Mouse (Mus musculus): ENCODE data around the gene Man2a2. TPM values are rescaled to one million over a fixed set of nuclear protein-coding genes. Genes with fewer than 3 reads are reported as not detected.

Man2a2 gene
- 17.2 and 21.7 TPM in 2 replicates for polyA plus RNA-seq (2015; fragmentation: Nextera tagmentation; extraction: Ambion mirVana)

DNA sequence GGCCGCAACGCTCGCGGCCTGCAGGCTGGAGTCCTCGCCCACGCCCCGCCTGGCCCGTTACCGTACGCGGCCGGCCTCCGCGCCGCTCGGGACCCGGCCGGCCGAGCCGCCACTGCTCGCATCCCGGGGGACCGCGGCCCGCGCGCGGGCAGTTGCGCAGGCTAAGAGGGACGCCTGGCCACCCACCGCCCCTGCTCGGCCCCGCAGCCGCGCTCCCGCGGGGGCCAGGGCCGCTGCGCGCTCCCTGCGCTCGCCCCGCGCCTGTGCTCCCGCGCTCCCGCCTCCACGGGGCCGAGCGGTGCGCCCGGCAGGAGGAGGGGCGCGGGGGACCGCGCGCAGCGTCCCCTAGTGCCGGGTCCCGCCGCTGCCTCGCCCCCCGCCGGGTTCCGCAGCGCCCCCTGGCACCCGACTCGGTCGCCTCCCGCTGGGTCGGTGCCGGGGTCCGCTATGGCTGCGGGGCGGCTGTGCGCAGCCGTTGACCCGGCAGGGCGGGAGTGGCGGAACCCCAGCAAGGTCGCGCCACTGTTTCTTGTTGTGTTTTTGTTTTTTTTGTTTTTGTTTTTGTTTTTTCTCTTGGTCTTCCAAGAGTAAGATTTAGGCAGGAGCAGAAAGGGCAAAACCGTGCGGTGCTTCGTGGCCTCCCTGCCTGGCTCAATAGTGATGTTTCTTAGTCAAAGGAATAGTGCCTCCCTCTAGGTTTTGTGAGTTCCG is at the start of gene Man2a2:
Gene Man2a2 (minus strand): TSS at position 335 of the 711 bp plus-strand sequence.

DNA sequence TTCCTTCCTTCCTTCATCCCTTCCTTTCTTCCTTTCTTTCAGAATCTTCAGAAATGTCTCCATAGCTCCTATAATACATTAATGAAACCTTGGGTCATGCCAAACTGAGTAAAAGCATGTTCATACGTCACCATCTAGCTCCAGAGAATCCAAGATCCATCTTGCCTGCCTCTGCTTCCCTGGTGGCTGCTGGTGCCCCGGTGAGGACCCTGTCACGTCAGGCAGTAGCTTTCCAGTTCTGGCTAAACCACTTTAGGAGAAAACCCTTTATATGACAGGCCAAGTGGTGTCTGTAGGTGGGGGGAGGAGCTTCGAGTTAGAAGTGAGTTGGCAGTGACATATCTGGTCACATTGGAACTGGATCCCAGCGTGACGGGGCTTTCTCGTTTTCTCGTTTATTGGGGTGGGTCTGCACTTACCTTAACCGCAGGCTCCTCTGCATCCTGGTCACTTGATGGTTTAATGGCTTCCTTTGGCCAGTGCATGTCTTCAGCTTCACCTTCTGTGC is 34.1 kb upstream of the Man2a2 start, which contains the start of gene Furin:
Gene Furin (minus strand): TSS at position 249 of the 508 bp plus-strand sequence.

DNA sequence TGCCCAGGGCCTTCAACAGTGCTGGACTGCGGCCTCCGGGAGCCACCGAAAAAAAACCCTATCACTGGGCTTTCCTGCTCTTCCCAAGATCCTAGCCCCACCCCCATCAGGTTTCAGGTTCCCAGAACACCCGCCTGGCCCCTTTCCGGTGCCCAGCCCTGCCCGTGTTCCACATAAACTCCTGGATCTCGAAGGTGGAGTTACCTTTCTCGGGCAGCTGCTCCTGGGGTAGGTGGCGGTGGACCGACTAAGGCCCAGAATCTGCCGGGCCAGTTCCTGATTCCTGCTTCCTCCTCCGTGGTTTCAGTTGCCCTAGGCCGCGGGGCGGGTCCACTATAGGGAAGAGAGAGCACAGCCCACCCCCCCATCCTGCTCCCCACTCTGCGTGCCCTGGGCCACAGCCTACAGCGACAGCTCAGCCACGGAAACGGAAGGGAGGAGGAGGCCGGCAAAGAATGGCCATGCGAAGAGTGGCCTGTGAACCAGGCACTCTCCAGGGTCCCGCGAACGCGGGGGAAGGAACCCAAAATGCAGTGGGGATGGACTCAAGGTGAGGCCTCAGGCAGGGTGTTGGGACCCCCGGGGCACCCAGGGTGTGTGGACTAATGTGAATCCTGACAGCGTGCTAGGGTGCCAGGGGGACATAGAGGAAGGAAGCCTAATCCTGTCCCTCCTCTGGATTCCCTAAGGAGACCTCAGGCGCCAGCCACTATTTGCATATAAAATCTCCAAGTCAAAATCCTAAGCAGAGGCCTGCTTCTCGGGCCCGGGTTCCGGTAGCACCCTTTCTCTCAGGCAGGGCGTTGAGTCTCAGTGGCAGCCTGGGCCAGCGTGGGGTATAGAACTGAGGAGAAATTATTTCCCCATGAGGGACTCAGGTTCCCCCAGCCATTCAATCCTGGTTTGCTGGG is 16.7 kb upstream of the Man2a2 start, which contains the start of gene Fes:
Gene Fes (minus strand): TSS at position 314 of the 911 bp plus-strand sequence.

DNA sequence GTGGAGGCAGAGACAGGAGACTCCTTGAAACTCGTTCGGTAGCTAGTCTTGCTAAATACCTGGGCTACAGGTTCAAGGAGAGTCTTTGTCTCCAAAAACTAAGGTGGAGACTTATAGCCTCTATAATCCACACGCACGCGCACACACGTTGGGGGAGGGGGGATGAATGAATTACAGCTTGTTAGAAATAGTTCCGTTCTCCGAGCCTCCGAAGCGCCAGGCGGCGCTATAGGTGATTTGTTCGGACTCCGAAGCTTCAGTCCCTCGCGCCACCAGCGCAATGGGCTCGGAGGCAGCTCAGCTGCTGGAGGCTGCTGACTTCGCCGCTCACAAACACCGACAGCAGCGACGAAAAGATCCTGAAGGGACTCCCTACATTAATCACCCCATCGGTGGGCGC is 28.3 kb downstream of the Man2a2 start, which contains the start of gene Hddc3:
Gene Hddc3 (plus strand): TSS at position 247 of the 400 bp plus-strand sequence.

DNA sequence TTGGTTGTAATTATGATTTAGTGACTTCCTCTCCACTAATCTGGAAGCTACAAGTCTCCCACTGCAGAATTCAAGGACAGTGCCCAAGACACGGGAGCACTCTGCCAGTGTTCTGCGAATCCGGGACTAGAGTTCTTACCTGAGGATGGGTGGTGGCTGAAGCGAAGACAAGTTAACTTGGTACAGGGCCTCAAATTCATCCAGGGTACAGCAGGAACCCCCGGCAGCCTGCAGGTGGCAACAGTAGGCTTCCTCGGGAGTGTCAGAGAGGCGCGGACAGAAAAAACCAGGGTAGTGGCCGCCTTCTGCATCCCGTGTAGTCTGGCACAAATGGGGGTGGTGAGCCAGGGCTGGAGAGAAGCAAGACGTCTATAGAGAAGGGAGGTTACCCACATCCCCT is 30.4 kb downstream of the Man2a2 start, which contains the start of gene Unc45a:
Gene Unc45a (minus strand): TSS at position 213 of the 400 bp plus-strand sequence.

DNA sequence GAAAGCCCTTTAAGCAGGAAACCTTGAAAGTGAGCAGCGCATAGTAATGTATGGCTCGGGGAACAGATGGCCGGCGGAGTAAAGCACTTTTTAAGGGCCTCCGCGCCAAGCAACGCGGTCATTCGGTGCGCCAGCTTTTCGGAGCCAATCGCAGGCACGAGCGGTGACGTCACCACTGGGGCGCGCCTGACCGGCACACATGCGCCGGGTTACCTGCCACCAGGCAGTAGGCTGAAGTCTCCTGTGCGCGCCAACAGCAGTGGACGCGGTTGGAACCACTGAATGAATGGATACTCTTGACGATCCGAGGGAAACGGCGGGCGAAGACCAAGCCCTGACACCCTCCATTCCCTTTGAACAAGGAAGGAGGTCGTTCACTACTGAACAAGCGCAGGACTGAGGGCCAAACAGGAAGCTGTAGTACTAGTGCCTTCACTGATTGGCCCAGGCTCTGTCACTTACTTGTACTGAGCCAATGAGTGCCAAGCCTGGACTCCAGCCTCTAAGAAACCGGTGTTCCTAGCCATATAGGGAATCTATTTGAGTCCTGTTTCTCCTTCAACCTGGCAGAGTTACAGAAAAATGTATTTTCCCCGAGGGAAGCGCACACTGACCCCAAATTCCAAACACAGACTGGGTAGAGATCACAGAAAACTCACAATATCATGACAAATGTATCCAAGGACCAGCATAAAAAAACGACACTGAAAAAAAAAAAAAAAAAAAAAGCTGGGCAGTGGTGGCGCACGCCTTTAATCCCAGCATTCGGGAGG is 46.9 kb downstream of the Man2a2 start, which contains the start of gene Rccd1:
Gene Rccd1 (minus strand): TSS at position 412 of the 773 bp plus-strand sequence.

Other genes with a start within 250 kb of the Man2a2 start
- gene Sema4b, start 184.5 kb downstream of the Man2a2 start, polyA plus RNA-seq (2015; fragmentation: Nextera tagmentation; extraction: Ambion mirVana), result 27.4 and 30.5 TPM in 2 replicates
- gene Cib1, start 138.6 kb downstream of the Man2a2 start, polyA plus RNA-seq (2015; fragmentation: Nextera tagmentation; extraction: Ambion mirVana), result 52.4 and 60.6 TPM in 2 replicates
- 3.7 and 3.8 TPM in 2 replicates for gene Gdpgp1, start 138.5 kb downstream of the Man2a2 start, polyA plus RNA-seq (2015; fragmentation: Nextera tagmentation; extraction: Ambion mirVana)
- 3.4 and 4.0 TPM in 2 replicates for gene Ttll13, start 125.0 kb downstream of the Man2a2 start, polyA plus RNA-seq (2015; fragmentation: Nextera tagmentation; extraction: Ambion mirVana)
- gene Ngrn, start 110.2 kb downstream of the Man2a2 start, polyA plus RNA-seq (2015; fragmentation: Nextera tagmentation; extraction: Ambion mirVana), result 68.1 and 72.3 TPM in 2 replicates
- gene Vps33b, start 101.7 kb downstream of the Man2a2 start, polyA plus RNA-seq (2015; fragmentation: Nextera tagmentation; extraction: Ambion mirVana), result 13.5 and 17.8 TPM in 2 replicates
- 21.9 and 23.5 TPM in 2 replicates for gene Prc1, start 76.9 kb downstream of the Man2a2 start, polyA plus RNA-seq (2015; fragmentation: Nextera tagmentation; extraction: Ambion mirVana)
- 8.0 and 12.1 TPM in 2 replicates for gene Rccd1, start 46.9 kb downstream of the Man2a2 start, polyA plus RNA-seq (2015; fragmentation: Nextera tagmentation; extraction: Ambion mirVana)
- 41.4 and 45.2 TPM in 2 replicates for gene Unc45a, start 30.4 kb downstream of the Man2a2 start, polyA plus RNA-seq (2015; fragmentation: Nextera tagmentation; extraction: Ambion mirVana)
- gene Hddc3, start 28.3 kb downstream of the Man2a2 start, polyA plus RNA-seq (2015; fragmentation: Nextera tagmentation; extraction: Ambion mirVana), result 18.0 and 18.5 TPM in 2 replicates
- 2.5 and 5.3 TPM in 2 replicates for gene Fes, start 16.6 kb upstream of the Man2a2 start, polyA plus RNA-seq (2015; fragmentation: Nextera tagmentation; extraction: Ambion mirVana)
- 6.8 and 7.7 TPM in 2 replicates for gene Furin, start 34.1 kb upstream of the Man2a2 start, polyA plus RNA-seq (2015; fragmentation: Nextera tagmentation; extraction: Ambion mirVana)
- gene Blm, start 163.7 kb upstream of the Man2a2 start, polyA plus RNA-seq (2015; fragmentation: Nextera tagmentation; extraction: Ambion mirVana), result 4.2 and 4.9 TPM in 2 replicates